Mouse (Mus musculus) spleen, adult 2 months (tissue): ENCODE measurements around the gene Mgat2. TPM values are rescaled to one million over a fixed set of nuclear protein-coding genes. Genes with fewer than 3 reads are reported as not detected.
A peak's percentile ranks its signal among the peaks of the same experiment; 100 is the strongest.

Experiments
- DNase-seq, 2 experiments: peaks; one replicate each; pipeline versions ENCODE4 v3.0.0 to v3.0.0-alpha.2; 2012 to 2021; ENCODE audit warnings: low spot score in 2 of 2, low read depth in 1 of 2
- H3K27ac ChIP-seq: fragments of 200-500 bp; 2 replicates; pipeline ENCODE4 v1.5.1; 2012; ENCODE audit warnings: low read length, inconsistent platforms; ENCODE audit not compliant: insufficient read depth
- H3K27me3 ChIP-seq: fragments of 200-500 bp; 2 replicates; pipeline ENCODE4 v1.6.1; 2012; ENCODE audit warnings: mild to moderate bottlenecking, moderate library complexity, low read length, inconsistent platforms; ENCODE audit not compliant: control insufficient read depth, insufficient read depth
- H3K36me3 ChIP-seq: fragments of 200-500 bp; 2 replicates; pipeline ENCODE4 v1.6.1; 2012; ENCODE audit warnings: mild to moderate bottlenecking, low read length, inconsistent platforms; ENCODE audit not compliant: control insufficient read depth, insufficient read depth
- H3K4me1 ChIP-seq: fragments of 200-500 bp; 2 replicates; pipeline ENCODE4 v1.6.1; 2011; ENCODE audit warnings: inconsistent platforms; ENCODE audit not compliant: control insufficient read depth, insufficient read depth, insufficient read length
- H3K4me3 ChIP-seq: fragments of 200-500 bp; 2 replicates; pipeline ENCODE4 v1.5.1; 2011; ENCODE audit warnings: mild to moderate bottlenecking, inconsistent platforms; ENCODE audit not compliant: insufficient read depth, insufficient read length; ENCODE audit errors: extremely low read depth
- CTCF ChIP-seq: fragments of 200-500 bp; IDR thresholded peaks from 2 replicates; pipeline ENCODE4 v1.5.1; 2011; ENCODE audit warnings: mild to moderate bottlenecking, inconsistent platforms; ENCODE audit not compliant: insufficient read depth, insufficient read length, insufficient replicate concordance; ENCODE audit errors: extremely low read depth
- POLR2A ChIP-seq: fragments of 200-500 bp; IDR thresholded peaks from 2 replicates; pipeline ENCODE4 v1.6.1; 2011; ENCODE audit warnings: low read depth, low read length, inconsistent platforms
- WGBS: fragments of 180-500 bp; shearing (Covaris S2); methylation state at CpG from one replicate; pipeline ENCODE4 v1.1.7; 2018; 5-methylcytosine and 5-hydroxymethylcytosine counted together
- polyA plus RNA-seq: library from polyadenylated mRNA; depleted of rRNA; stranded (reverse); fragments of >200 nt; gene quantifications from 2 replicates; pipeline ENCODE4 v1.2.3, GENCODE M21; 2012

Gene Mgat2
- polyA plus RNA-seq, 1 experiment = 14.8 TPM

GRCm38 (mm10) chr12:69204052-69204833 is 20.3 kb downstream of the Mgat2 start, which contains the start of gene Gm49384:
Gene Gm49384, minus strand, starts transcription at chr12:69204267.
- no peak within 1 kb of the TSS for H3K27ac ChIP-seq
- no peak within 1 kb of the TSS for H3K4me3 ChIP-seq
- peaks cover 9% of the 10 kb centered on the region for H3K36me3 ChIP-seq
- H3K4me1 ChIP-seq = no peaks in the 10 kb centered on the region
- TF ChIP-seq CTCF (no peak), POLR2A (no peak)
- WGBS = 88% methylated on average over 16 of the region's 16 CpGs
- DNase-seq = peak in 1 of 2 experiments; percentile 40
- no peaks in the 10 kb centered on the region for H3K27me3 ChIP-seq

GRCm38 (mm10) chr12:69207396-69207795 is 23.4 kb downstream of the Mgat2 start:
- 94% methylated on average over 8 of the region's 8 CpGs for WGBS
- no peaks in the 10 kb centered on the region for H3K4me1 ChIP-seq
- H3K27ac ChIP-seq = no peak overlapping the region
- peaks cover 3% of the 10 kb centered on the region for H3K36me3 ChIP-seq
- no peak for DNase-seq
- TF ChIP-seq CTCF (no peak), POLR2A (no peak)
- H3K4me3 ChIP-seq = no peak overlapping the region
- H3K27me3 ChIP-seq = no peaks in the 10 kb centered on the region

GRCm38 (mm10) chr12:69207926-69208325 is 24.0 kb downstream of the Mgat2 start:
- no peak for DNase-seq
- Histone ChIP-seq H3K4me1 (no peaks in the 10 kb centered on the region), H3K27ac (no peak overlapping the region), H3K36me3 (peaks cover 2% of the 10 kb centered on the region; the same call in 1 of the 2 replicates), H3K27me3 (no peaks in the 10 kb centered on the region), H3K4me3 (no peak overlapping the region)
- TF ChIP-seq POLR2A (no peak), CTCF (no peak)
- 96% methylated on average over 7 of the region's 7 CpGs for WGBS

- DNase-seq = no peak
- H3K27me3 ChIP-seq = no peaks in the 10 kb centered on the region
- H3K36me3 ChIP-seq = no peaks in the 10 kb centered on the region; the same call in 1 of the 2 replicates
- TF ChIP-seq POLR2A = no peak
- no peak for TF ChIP-seq CTCF
- no peaks in the 10 kb centered on the region for H3K4me1 ChIP-seq
- H3K27ac ChIP-seq = no peak overlapping the region
- 90% methylated on average over 2 of the region's 2 CpGs for WGBS
- H3K4me3 ChIP-seq = no peak overlapping the region
Measured at GRCm38 (mm10) chr12:69208520-69208919, 24.6 kb downstream of the Mgat2 start.

- Histone ChIP-seq H3K4me3 (no peak overlapping the region), H3K4me1 (no peaks in the 10 kb centered on the region), H3K27ac (no peak overlapping the region), H3K36me3 (no peaks in the 10 kb centered on the region; the same call in 1 of the 2 replicates), H3K27me3 (no peaks in the 10 kb centered on the region)
- WGBS = 96% methylated on average over 18 of the region's 18 CpGs
- no peak for DNase-seq
- no peak for TF ChIP-seq CTCF
- no peak for TF ChIP-seq POLR2A
Measured at GRCm38 (mm10) chr12:69210056-69210979, 26.4 kb downstream of the Mgat2 start.

- WGBS = 78% methylated on average over 5 of the region's 5 CpGs
- Histone ChIP-seq H3K4me1 (no peaks in the 10 kb centered on the region), H3K36me3 (no peaks in the 10 kb centered on the region; the same call in 1 of the 2 replicates), H3K4me3 (no peak overlapping the region), H3K27me3 (no peaks in the 10 kb centered on the region), H3K27ac (no peak overlapping the region)
- TF ChIP-seq POLR2A (no peak), CTCF (no peak)
- DNase-seq = no peak
Measured at GRCm38 (mm10) chr12:69211057-69211456, 27.1 kb downstream of the Mgat2 start.
